Mouse (Mus musculus) ES-Bruce4 (cell line): ENCODE results near the gene Actn2. TPM values are rescaled to one million over a fixed set of nuclear protein-coding genes. Genes with fewer than 3 reads are reported as not detected.

Experiments used
- H3K27ac ChIP-seq: 2 replicates; pipeline ENCODE4 v1.5.1; 2012; ENCODE audit warnings: low read length, inconsistent platforms; ENCODE audit not compliant: insufficient read depth
- H3K27me3 ChIP-seq: 2 replicates; pipeline ENCODE4 v1.6.1; 2012; ENCODE audit warnings: mild to moderate bottlenecking, low read length, inconsistent platforms; ENCODE audit not compliant: control insufficient read depth, poor library complexity, insufficient read depth, severe bottlenecking
- H3K36me3 ChIP-seq: 2 replicates; pipeline ENCODE4 v1.6.1; 2012; ENCODE audit warnings: inconsistent platforms, mild to moderate bottlenecking, low read length, moderate library complexity; ENCODE audit not compliant: control insufficient read depth, poor library complexity, insufficient read depth, severe bottlenecking
- H3K4me1 ChIP-seq: one replicate; pipeline ENCODE4 v1.8.1; 2011; ENCODE audit warnings: low read length; ENCODE audit not compliant: control insufficient read depth, insufficient read depth
- H3K4me3 ChIP-seq: 2 replicates; pipeline ENCODE4 v1.5.1; 2011; ENCODE audit warnings: low read depth, mild to moderate bottlenecking, low read length
- H3K9ac ChIP-seq: 2 replicates; pipeline ENCODE4 v1.6.1; 2012; ENCODE audit warnings: low read depth, mild to moderate bottlenecking, inconsistent platforms; ENCODE audit not compliant: poor library complexity, severe bottlenecking
- H3K9me3 ChIP-seq: replicated peaks from 2 replicates; pipeline ENCODE4 v1.6.1; 2012; ENCODE audit warnings: mild to moderate bottlenecking, low read length, inconsistent platforms; ENCODE audit not compliant: control insufficient read depth, poor library complexity, insufficient read depth, severe bottlenecking
- CTCF ChIP-seq: IDR thresholded peaks from one replicate; pipeline ENCODE4 v1.8.1; 2011; ENCODE audit warnings: low read depth, low read length
- EP300 ChIP-seq: IDR thresholded peaks from 2 replicates; pipeline ENCODE4 v1.6.1; 2011; ENCODE audit warnings: low read depth, low read length; ENCODE audit not compliant: insufficient read depth
- POLR2A ChIP-seq: IDR thresholded peaks from one replicate; pipeline ENCODE4 v1.8.1; 2011; ENCODE audit warnings: low read length; ENCODE audit not compliant: insufficient read depth
- polyA plus RNA-seq: library from polyadenylated mRNA; stranded (reverse); fragments of >200 nt; gene quantifications from 2 replicates; pipeline ENCODE4 v1.2.4, GENCODE M21; 2011; ENCODE audit warnings: low read depth; ENCODE audit not compliant: missing spikeins, insufficient read depth, insufficient read length

Actn2 gene
- polyA plus RNA-seq, 1 experiment, result 1.4 TPM

- no peak overlapping the region for H3K9ac ChIP-seq
- no peak overlapping the region for H3K4me3 ChIP-seq
- H3K36me3 ChIP-seq, result no peaks in the 10 kb centered on the region
- H3K4me1 ChIP-seq, result no peaks in the 10 kb centered on the region
- TF ChIP-seq CTCF (no peak), POLR2A (no peak), EP300 (no peak)
- no peaks in the 10 kb centered on the region for H3K9me3 ChIP-seq
- H3K27me3 ChIP-seq, result no peaks in the 10 kb centered on the region
- no peak overlapping the region for H3K27ac ChIP-seq
Observed at GRCm38 (mm10) chr13:12284528-12284927, 56.0 kb downstream of the Actn2 start.

- Histone ChIP-seq H3K4me3 (no peak overlapping the region), H3K27me3 (no peaks in the 10 kb centered on the region), H3K9me3 (no peaks in the 10 kb centered on the region), H3K4me1 (peaks cover 2% of the 10 kb centered on the region), H3K9ac (no peak overlapping the region), H3K36me3 (no peaks in the 10 kb centered on the region), H3K27ac (no peak overlapping the region)
- TF ChIP-seq CTCF (no peak), POLR2A (no peak), EP300 (no peak)
Observed at GRCm38 (mm10) chr13:12283826-12284225, 56.7 kb downstream of the Actn2 start.

- TF ChIP-seq POLR2A, result no peak
- TF ChIP-seq EP300, result no peak
- TF ChIP-seq CTCF, result no peak
- Histone ChIP-seq H3K9ac (no peak overlapping the region), H3K27ac (no peak overlapping the region), H3K4me1 (peaks cover 2% of the 10 kb centered on the region), H3K9me3 (no peaks in the 10 kb centered on the region), H3K27me3 (no peaks in the 10 kb centered on the region), H3K36me3 (no peaks in the 10 kb centered on the region), H3K4me3 (no peak overlapping the region)
Observed at GRCm38 (mm10) chr13:12274721-12275120, 65.8 kb downstream of the Actn2 start.

GRCm38 (mm10) chr13:12274220-12274619 lies 66.3 kb downstream of the Actn2 start:
- Histone ChIP-seq H3K27me3 (no peaks in the 10 kb centered on the region), H3K27ac (no peak overlapping the region), H3K4me3 (no peak overlapping the region), H3K4me1 (peaks cover 2% of the 10 kb centered on the region), H3K36me3 (no peaks in the 10 kb centered on the region), H3K9ac (no peak overlapping the region), H3K9me3 (no peaks in the 10 kb centered on the region)
- TF ChIP-seq CTCF, result no peak
- no peak for TF ChIP-seq EP300
- no peak for TF ChIP-seq POLR2A

- no peak overlapping the region for H3K4me3 ChIP-seq
- H3K36me3 ChIP-seq, result no peaks in the 10 kb centered on the region
- H3K4me1 ChIP-seq, result no peaks in the 10 kb centered on the region
- no peaks in the 10 kb centered on the region for H3K27me3 ChIP-seq
- H3K27ac ChIP-seq, result no peak overlapping the region
- no peaks in the 10 kb centered on the region for H3K9me3 ChIP-seq
- TF ChIP-seq POLR2A (no peak), EP300 (no peak), CTCF (peak; percentile 13)
- H3K9ac ChIP-seq, result no peak overlapping the region
Observed at GRCm38 (mm10) chr13:12272953-12273352, 67.6 kb downstream of the Actn2 start.

GRCm38 (mm10) chr13:12267971-12268370 lies 72.6 kb downstream of the Actn2 start:
- no peak overlapping the region for H3K9ac ChIP-seq
- H3K9me3 ChIP-seq, result no peaks in the 10 kb centered on the region
- H3K27ac ChIP-seq, result no peak overlapping the region
- H3K36me3 ChIP-seq, result no peaks in the 10 kb centered on the region
- no peak overlapping the region for H3K4me3 ChIP-seq
- TF ChIP-seq EP300 (no peak), POLR2A (no peak), CTCF (no peak)
- H3K27me3 ChIP-seq, result no peaks in the 10 kb centered on the region
- no peaks in the 10 kb centered on the region for H3K4me1 ChIP-seq
